Mouse (Mus musculus): ENCODE data around the gene Aspg.

Gene Aspg

DNA sequence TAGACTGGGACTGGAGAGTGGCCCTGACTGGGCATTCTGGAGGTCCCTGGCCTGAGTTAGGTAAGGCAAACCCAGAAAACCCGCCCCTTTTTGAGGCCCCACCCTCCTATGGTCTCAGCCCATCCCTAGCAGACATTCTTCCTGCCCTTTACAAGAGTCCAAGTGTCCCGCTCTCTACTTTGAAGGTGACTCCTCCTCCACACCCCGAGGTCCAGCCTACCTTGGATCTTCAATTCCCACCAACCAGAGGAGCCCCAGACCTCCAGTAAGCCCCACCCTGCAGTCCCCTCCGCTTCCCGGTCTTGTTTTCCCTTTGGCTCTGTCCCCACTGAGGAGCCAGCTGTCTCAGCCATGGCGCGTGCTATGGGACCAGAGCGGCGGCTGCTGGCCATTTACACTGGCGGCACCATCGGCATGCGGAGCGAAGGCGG, at the start of gene Aspg:
Gene Aspg, plus strand, starts transcription at position 139 of the 431 bp plus-strand sequence.
- no peak for DNase-seq

DNA sequence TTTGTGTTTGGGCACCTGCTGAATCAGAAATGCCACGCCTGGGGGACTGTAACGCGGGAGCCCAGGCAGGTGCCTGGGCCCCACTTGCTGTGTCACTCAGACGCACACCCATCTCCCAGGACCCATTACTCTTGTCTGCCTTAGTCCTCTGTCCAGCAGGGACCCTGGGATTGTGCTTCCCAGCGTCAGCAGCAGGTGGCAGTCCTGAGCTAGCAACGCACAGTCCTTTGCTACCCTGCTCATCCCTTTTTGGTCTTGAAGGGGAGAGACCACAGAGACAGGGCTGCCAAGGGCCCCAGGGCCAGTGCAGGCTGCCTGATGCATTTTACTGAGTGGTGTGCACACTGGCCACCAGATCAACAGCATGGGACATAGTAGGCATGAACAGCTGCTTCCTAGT, 28.8 kb upstream of the Aspg start:
- DNase-seq: peak; percentile 56

DNA sequence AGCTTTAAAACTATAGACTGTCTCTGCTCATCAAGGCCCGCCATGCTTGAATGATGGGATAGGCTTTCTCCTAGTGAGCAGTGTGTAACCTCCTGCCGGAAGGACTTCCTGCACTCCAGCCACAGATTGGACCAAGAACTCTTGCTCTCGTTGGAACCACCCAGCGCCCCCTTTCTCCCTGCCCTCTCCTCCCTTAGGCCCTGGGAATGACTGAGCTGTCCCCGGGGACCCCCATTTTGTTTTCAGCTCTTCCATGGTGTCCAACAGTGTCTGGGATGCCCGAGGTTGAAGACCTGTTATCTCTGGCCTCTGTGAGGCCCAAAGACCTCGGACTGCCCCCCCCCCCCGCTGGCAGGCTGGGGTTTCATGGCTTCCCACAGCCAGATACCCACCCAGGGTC, 26.6 kb upstream of the Aspg start:
- DNase-seq: no peak

DNA sequence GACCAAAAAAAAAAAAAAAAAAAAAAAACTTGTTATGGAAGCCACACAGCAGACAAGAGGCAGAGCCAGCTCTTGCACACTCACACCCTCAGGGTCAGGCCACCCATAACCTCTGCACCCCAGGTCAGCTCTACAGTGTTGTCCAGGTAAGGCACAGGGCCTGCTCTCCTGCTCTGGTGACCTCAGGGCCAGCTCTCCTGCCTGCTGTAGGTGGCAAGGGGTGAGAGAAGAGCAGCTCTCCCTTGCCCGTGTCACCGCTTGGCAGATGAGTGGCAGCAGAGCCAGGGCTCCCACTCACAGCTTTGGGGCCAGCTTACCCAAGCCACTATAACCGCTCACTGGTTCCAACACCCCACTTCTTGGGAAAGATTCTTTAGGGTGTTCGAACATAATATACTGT, 25.6 kb upstream of the Aspg start:
- DNase-seq: no peak

DNA sequence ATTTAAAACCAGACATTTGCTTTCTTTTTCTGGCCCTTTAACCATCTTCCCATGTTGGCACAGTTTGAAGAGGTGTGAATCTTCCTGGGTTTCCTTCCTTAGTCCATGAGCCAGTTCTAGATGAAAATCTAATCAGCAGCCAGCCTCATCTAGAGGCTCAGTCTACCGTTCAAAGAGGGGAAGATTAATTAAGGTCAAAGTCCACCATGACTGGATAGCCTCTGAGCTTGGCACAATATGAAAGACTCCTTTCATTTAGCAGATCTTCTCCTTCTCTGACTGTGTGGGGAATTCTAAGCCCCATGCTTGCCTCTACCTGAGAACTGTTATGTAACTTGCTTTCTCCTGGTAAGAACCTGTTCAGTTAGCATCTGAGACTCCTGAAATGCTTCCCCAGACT, 24.2 kb upstream of the Aspg start:
- DNase-seq: no peak

DNA sequence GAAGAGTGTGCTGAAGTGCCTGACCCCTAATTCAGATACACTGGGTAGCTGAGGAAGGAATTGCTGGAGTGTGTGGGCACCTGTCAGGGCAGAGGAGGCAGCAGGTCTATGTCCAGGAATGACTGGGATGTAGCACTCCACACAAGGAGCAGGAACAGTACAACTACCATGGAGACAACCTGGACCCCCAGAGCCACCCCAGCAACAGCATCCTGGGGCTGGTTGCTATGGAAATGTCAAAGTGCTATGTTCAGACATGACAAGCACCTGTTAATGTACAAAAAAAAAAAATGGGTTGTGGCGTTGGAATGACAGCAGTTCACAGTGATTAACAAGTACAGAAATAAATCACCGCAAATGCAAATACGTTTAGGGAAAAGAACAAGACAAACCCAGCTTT, 20.2 kb upstream of the Aspg start:
- DNase-seq: no peak

DNA sequence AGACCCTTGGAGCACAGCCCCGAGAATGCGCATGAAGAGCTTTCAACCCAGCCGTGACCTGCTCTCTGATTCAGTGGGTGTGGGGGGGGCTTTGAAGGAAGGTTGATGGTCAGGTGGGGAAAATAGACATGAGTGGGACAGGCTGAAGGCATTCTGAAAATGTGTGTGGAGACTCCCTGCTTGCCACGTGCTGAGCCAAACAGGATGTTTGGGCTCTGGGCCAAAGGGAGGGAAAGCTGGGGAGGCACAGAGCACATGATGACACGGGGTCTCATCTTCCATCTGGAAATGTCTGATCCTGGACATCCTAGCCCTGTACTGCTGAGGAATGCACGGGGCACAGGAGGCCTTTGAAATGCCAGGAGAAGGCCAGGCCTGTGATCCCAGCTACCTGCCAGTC, 19.8 kb upstream of the Aspg start:
- DNase-seq: no peak

DNA sequence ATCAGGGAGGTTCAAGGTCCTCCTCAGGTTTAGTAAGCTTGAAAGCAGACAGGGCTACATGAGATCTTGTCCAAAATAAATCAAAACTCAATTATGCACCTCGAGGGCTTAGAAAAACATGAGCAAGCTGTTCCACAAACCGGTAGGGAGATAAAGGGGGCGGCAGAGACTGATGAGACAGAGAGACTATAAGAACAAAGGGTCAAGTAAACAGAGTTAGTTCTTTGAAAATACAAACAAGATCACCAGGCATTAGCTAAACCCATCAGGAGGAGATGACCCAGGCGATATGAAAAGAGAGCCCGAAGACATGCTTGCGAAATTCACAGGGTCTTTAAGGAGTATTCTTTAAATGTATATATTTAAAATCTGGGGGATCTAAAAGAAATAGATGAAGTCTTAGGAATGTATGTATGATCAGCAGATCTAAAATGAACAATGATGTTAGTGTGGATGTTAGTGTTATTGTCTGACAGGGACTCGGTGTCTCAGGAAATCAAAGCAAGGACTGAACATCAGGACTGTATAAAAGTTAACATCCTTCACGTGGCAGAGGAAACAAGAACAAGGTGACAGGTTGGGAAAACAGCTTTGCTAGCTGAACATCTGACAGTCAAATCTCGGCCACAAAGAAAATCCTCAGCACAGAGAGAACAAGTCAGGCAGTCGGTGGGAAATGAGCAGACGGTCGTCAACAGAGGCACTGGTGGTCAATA, 17.7 kb upstream of the Aspg start:
- DNase-seq: no peak

DNA sequence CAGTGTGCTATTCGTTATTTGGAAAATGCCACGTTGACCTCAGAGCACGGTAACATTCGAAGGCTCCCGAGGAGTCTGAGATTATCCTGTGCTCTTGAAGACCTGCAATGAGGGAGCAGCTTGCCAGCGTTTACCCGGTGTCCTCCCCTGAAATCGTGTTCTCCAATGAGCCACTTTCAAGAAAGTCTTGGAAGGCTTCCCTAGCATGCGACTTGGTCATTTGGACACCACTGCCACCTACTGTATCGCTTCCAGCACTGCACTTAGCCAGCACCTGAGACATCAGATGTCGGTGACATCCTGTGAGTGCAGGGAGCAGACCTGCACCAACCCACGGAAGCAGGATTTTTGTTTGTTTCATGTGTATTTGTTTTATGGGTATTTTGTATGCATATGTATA, 15.4 kb upstream of the Aspg start:
- DNase-seq: peak; percentile 76

DNA sequence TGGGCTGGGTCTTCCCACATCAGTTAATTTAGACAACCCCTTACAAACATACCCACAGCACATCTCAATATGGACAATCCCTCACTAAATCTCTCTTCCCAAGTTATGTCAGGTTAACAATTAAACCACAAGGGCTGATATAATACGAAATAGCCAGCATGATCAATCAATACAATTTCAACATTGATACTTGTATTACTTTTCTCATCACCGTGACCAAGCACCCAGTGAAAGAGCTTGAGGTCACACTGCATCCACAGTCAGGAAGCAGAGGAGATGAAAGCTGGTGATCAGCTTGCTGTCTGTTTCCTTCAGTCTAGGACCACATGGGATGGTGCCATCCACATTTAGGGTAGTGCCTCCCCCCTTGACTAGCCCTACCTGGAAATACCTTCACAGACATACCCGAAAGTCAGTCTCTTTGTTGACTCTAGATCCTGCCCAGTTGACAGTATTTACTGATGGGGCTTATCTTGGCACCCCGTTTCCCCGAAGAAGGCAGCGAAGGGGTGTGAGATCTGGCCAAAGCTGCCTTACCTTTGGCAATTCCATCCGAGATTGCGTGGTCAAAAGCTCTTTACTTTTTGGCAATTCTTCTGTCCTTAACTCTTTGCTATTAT, 12.1 kb upstream of the Aspg start:
- DNase-seq: no peak

DNA sequence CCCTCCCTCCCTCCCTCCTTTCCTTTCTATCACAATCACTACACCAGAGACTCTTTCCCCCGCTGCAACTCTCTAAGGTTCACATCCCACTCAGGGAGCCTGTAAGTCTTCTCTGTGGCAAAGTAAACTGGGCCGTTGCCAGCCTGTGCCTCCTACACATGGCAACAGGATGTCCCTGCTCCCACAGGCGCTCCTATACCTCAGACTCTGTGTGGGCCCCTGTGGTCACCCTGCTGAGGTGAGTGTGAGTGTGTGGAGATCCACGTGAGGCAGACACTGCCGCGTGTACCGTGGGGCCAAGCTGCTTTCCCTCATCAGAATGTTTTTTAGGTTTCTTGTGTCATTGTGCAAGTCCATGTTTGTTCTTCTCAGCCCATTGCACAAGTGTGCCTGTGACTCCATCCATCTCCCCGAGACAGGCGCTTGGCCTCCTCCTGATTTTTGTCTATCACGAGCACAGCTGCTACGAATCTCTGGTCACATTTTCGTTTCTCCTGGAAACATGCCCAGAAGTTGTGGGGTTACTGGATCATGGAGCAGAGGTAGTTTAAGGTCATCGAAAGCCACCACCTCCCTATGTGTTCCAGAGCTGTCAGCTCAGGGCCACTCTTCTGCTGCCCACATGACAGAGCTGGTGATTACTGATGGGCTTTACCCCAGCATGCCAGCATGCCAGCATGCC, 10.3 kb upstream of the Aspg start:
- DNase-seq: no peak

DNA sequence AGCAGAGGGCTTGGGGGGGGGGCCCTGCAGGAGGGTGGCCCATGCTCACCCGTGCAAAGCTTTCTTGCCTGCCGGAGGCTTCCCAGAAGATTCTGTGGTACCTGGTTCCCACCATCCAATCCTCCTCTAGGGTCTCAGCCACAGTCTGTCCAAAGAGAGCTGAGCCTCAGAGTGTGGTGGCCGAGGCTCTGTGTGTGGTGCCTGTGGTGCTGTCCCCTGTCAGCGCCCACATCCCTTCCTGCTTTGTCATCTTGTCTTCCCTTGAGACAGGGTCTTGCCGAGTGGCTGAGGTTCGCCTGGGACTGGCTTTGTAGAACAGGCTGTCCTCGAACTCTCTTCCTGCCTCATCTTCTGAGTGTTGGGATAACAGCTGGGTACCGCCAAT, 9.8 kb upstream of the Aspg start:
- no peak for DNase-seq

DNA sequence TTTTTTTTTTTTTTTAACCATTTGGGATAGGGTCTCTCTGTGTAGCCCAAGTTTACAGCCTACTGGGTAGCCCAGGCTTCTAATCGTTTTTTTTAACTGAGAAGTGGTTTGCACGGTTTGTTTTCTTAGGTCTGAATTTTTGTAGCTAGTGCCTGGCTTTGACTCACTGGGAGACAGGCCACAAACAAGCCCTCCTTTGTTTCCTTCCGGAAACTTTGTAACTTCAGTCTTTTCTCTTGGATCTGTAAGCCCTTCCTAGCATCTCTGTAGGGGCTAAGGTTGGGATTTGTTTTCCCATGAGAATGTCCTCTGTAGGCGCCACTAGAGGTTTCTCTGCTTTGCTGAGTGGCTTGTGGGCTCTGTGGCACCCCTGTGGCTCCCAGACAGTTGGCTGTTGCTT, 6.4 kb upstream of the Aspg start:
- no peak for DNase-seq

DNA sequence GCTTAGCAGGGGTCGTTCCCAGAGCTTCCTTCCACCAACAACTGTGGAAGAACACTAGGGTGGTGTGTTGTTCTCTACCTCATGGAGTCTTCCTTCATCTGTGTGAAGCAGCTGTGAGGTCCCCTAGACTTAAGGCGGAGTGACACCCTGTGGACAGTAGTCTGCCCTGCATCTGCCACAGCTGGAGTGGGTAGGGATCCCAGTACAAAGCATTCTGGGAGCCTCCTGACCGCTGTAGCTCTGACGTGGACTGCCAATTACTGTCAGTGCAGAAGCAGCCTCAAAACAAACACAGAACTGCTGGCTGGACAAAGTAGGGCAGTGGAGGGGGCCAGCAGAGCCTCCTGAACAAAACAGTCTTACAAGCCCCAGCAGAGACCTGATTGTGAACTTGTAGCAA, 5.4 kb upstream of the Aspg start:
- DNase-seq: no peak

DNA sequence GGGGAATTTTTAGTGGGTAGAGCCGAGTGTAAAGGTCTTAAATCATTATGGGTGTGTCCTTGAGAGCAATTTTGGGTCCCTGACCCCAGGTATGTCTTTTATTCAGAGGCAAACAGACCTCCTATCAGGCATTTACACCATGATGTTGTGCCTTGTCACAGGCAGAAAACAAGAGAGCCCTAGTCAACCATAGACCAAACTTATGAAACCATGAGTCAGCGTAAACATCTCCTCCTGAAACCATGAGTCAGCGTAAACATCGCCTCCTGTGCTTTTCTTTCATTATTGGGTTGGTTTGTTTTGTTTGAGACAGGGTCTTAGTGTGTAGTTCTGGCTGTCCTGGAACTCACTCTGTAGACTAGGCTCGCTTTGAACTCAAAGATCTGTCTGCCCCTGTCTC, 3.3 kb upstream of the Aspg start:
- DNase-seq: no peak

DNA sequence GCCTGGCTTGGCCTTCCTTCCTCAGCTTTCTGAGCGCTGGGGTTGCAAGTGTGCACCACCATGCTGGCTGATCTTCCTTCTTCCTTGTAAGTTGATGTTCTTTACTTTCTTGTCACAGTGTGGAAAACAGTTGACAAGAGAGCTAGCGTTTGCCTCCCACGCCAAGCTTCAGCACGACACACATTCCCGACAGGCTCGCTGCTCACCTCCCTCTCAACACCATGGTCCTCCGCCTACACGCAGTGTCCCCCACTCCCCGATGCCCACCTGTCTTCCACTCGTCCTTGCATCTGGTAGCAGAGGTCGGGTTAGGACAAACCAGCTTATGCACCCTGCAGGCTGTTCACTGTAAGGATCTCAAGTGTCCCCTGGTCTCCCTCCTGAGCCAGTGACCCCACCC, 1.6 kb upstream of the Aspg start:
- DNase-seq: no peak

DNA sequence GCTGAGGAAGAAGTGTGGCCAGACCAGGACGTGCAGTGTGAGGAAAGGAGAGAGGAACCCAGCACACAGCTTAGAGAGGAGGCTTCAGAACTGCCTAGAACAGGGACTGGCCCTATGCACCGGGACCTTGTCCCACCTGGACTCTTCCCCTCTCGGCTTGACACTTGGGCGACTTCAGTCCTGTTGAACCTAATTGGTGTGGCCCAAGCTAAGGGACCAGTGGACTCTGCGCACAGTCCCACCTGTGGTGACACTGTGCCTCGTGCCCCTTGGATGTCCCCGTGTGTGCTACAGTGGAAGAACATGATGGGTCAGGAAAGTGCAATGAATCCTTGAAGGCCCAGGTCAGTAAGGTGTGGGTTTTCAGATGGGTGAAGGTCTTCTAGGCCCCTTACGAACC, 1.2 kb downstream of the Aspg start:
- no peak for DNase-seq

DNA sequence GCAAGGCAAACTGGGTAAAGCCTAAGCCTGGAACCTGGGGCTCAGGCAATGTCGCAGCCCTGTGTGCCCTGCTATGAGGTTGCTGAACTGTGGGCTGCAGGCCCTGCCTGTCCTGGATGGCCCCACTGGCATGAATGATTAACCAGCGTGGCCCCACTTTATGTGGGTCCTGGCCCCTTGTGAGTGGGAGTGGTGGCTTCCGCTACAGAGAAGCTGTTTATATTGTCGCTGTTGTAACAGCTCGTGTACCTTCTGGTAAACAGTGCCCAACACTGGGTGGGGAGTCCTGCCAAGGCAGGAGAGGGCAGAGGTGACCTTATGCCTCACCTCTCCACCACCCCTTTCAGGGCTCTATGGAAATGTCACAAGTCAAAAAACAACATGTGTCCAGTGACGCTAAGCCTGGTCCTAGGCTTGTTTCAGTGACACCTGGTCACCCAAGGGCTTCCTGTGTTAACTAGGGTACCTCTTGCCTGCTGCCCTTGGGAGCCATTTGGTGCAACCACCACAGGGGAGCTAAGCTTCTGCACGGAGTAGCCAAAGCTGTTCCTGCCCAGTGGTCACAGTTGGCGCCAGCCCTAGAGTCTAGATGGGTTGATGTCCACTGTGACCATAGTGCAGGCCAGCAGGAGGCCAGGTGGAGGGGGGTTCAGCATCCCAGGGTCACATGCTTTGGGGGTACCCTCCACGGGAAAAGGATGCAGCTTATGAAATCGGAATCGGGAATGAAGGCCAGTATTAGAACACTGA, 2.4 kb downstream of the Aspg start:
- no peak for DNase-seq

DNA sequence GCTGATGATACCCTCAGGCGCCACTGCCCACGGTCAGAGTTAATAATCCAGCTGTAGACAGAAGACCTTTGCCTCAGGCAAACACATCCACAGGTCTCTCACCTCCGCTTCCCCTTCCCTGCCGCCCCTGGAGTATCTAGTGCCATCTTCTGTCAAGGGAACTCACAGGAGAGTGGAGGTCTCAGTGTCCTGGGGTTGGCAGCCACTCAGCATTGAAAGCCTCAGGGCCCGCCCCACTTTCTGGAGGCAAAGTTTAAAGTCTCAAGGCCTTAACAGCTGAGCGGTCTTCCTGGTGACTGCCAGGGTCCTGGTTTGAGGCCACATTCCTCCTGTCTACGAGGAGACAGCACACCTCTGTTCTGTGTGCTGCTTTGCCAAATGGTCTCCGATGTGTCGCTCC, 3.2 kb downstream of the Aspg start:
- no peak for DNase-seq

DNA sequence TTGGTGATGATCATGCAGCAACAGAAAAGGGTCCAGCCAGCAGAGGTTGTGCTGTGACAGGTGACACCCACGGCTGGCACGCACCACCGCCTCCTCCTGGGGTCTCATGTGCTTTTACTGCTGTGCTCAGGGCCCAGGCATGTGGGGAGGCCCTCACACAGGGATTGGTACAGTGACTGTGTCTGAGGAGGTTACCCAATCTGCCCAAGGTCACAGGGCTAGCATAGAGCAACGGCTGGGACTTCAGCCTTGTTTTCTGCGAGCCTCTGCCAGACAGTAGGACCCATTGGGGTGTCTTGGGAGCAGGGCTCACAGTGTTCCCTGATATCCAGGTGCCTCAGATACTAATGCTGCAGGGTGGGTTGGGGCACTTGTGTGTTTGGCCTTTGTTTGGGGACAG, 4.8 kb downstream of the Aspg start:
- no peak for DNase-seq

DNA sequence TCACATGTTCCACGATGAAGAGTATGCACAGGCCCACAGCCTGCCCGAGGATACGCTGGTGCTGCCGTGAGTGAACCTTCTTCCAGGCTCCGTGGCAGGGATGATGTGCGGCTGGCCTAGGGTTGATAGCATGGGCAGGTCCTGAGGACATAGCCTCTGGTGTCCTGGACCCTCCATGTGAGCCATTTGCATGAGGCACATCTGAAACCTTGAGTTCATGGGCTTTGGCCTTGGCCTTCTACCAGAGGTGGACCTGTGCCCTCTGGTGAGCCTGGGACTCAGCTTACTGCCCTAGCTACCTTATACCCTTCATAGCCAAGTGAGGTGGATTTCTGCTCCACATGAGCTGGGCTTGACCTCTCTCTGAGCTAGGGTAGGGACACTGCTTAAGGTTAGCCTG, 5.8 kb downstream of the Aspg start:
- DNase-seq: no peak

DNA sequence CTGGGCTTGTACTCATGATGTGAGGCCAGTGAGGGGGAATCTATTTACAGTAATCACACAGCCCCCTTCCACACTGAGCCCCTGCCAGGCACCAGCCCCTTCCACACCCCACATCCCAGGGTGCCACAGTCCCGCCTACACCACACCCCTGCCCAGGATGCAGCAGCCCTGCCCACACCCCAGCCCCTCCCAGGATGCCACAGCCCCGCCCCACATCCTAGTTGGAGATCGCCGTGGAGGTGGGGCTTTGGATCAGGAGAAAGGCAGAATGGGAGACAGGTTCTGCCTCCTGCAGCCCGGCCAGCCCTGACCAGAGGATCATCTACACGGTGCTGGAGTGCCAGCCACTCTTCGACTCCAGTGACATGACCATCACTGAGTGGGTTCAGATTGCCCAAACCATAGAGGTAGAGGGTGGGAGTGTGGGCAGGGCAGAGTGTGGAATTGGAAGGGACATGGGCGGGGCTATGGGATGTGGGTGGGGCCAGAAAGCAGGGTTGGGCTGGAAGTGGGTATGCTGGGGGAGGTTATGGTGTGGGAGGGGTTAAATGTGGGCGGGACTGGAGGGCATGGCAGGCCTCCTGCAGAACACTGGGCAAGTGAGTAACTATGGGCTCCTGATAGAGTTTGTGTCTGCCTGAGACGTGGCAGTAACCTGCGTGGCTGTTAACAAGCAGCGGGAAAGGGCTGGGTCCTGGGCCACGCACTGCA, 6.4 kb downstream of the Aspg start:
- no peak for DNase-seq

DNA sequence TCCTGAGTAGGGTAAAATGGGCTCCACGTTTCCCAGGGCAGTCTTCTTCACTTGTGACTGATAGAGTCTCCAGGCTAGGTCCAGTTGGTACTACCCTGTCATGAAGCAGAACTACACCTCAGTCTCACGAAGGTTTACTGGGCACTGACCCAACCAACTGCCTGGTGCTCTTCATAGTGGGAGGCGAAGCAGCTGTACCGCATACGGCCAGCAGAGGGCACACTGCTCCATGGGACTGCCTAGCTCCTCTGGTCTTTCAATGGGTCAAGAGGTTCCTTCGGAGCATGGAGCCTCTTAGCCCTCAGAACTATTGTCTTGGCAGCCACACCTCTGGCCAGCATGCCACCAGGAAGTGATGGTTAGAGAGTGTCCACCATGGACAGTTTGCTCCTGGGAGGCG, 7.2 kb downstream of the Aspg start:
- peak; percentile 69 for DNase-seq
